Mouse (Mus musculus) embryonic facial prominence, embryonic 11.5 days (tissue): Measurements from ENCODE around the gene Fgfr4. TPM values are rescaled to one million over a fixed set of nuclear protein-coding genes. Genes with fewer than 3 reads are reported as not detected.

Experiments used
- ATAC-seq: fragments of 200-750 bp; cut with Nextera tagmentation; replicated peaks from 2 replicates; pipeline ENCODE4 v1.8.0; 2017; ENCODE audit warnings: low read depth; ENCODE audit not compliant: insufficient number of reproducible peaks, low FRiP score, low TSS enrichment
- DNase-seq: peaks from one replicate; pipeline ENCODE4 v3.0.0-alpha.2; 2015; ENCODE audit warnings: low spot score
- H3K27ac ChIP-seq: fragments of 300-500 bp; sonication (generic); replicated peaks from 2 replicates; pipeline ENCODE4 v1.5.1; 2014; ENCODE audit warnings: mild to moderate bottlenecking, low read depth, low read length, control low read depth
- H3K27me3 ChIP-seq: fragments of 300-500 bp; sonication (generic); 2 replicates; pipeline ENCODE4 v1.6.1; 2014; ENCODE audit warnings: mild to moderate bottlenecking, low read length, moderate library complexity, mixed read lengths; ENCODE audit not compliant: control insufficient read depth, insufficient read depth
- H3K36me3 ChIP-seq: fragments of 300-500 bp; sonication (generic); replicated peaks from 2 replicates; pipeline ENCODE4 v1.6.1; 2014; ENCODE audit warnings: low read depth, mild to moderate bottlenecking, low read length, moderate library complexity, mixed read lengths; ENCODE audit not compliant: control insufficient read depth, insufficient read depth
- H3K4me1 ChIP-seq: fragments of 300-500 bp; sonication (generic); 2 replicates; pipeline ENCODE4 v1.6.1; 2014; ENCODE audit warnings: low read length, mixed read lengths; ENCODE audit not compliant: control insufficient read depth, insufficient read depth
- H3K4me2 ChIP-seq: fragments of 300-500 bp; sonication (generic); 2 replicates; pipeline ENCODE4 v1.6.1; 2014; ENCODE audit warnings: low read depth, mild to moderate bottlenecking, control low read depth, low read length, moderate library complexity
- H3K4me3 ChIP-seq: fragments of 300-500 bp; sonication (generic); 2 replicates; pipeline ENCODE4 v1.5.1; 2014; ENCODE audit warnings: low read depth, low read length, control low read depth
- H3K9ac ChIP-seq: fragments of 300-500 bp; sonication (generic); replicated peaks from 2 replicates; pipeline ENCODE4 v1.6.1; 2014; ENCODE audit warnings: mild to moderate bottlenecking, control low read depth, low read length
- H3K9me3 ChIP-seq: fragments of 300-500 bp; sonication (generic); replicated peaks from 2 replicates; pipeline ENCODE4 v1.6.1; 2016; ENCODE audit warnings: mild to moderate bottlenecking, low read length, inconsistent platforms, mixed read lengths; ENCODE audit not compliant: control insufficient read depth
- WGBS: fragments of 180-500 bp; shearing (Covaris S2); extraction: QIAGEN DNeasy Blood & Tissue Kit; methylation state at CpG from one replicate; pipeline ENCODE4 v1.1.7; 2014; 5-methylcytosine and 5-hydroxymethylcytosine counted together
- polyA plus RNA-seq: library from polyadenylated mRNA; unstranded; fragments of >200 nt; fragmentation: Nextera tagmentation; extraction: Ambion mirVana; gene quantifications from 2 replicates; pipeline ENCODE4 v1.2.1, GENCODE M21; 2014

Fgfr4 gene
- polyA plus RNA-seq, 1 experiment from 2014 or later = 1.6 TPM

- no peaks in the 10 kb centered on the region for H3K9me3 ChIP-seq
- ATAC-seq (no peak), DNase-seq (no peak)
- peaks cover 5% of the 10 kb centered on the region for H3K36me3 ChIP-seq
- H3K27ac ChIP-seq = no peak overlapping the region
- H3K9ac ChIP-seq = no peak overlapping the region
- H3K4me2 ChIP-seq = no peak overlapping the region
- WGBS = 90% methylated on average over 6 of the region's 6 CpGs
- H3K4me3 ChIP-seq = no peak overlapping the region
- H3K4me1 ChIP-seq = no peaks in the 10 kb centered on the region
- no peaks in the 10 kb centered on the region for H3K27me3 ChIP-seq
Observed at GRCm38 (mm10) chr13:55124903-55125302, 27.5 kb upstream of the Fgfr4 start.

GRCm38 (mm10) chr13:55133448-55133847 lies 19.0 kb upstream of the Fgfr4 start, which contains the start of gene Gm17617:
Gene Gm17617, minus strand, starts transcription at chr13:55133548.
- no peaks in the 10 kb centered on the region for H3K9me3 ChIP-seq
- H3K4me3 ChIP-seq = no peak within 1 kb of the TSS
- WGBS = 91% methylated on average over 2 of the region's 2 CpGs
- no peak for DNase-seq
- no peak within 1 kb of the TSS for H3K27ac ChIP-seq
- H3K9ac ChIP-seq = no peak within 1 kb of the TSS
- no peak within 1 kb of the TSS for H3K4me2 ChIP-seq
- H3K27me3 ChIP-seq = no peaks in the 10 kb centered on the region
- H3K4me1 ChIP-seq = no peaks in the 10 kb centered on the region
- peaks cover 3% of the 10 kb centered on the region for H3K36me3 ChIP-seq
- no peak for ATAC-seq

DNA sequence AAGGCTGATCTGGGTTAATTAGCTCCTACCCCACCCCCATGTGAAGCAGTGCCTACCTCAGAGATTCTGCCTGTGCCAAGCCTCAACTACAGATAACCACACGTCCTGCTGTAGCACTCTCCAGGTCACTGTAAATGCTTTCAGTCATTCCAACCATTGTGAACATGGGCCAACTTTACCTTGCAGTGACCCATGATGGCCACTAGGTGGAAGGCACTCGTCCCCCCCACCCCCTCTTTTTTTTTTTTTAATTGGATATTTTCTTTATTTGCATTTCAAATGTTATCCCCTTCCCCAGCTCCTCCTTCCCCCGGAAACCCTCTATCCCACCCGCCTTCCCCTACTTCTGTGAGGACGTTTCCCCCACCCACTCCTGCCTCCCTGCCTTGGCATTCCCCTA lies 17.1 kb upstream of the Fgfr4 start:
- Histone ChIP-seq H3K4me1 (no peaks in the 10 kb centered on the region), H3K4me2 (no peak overlapping the region)

GRCm38 (mm10) chr13:55140271-55140670 lies 12.2 kb upstream of the Fgfr4 start:
- no peaks in the 10 kb centered on the region for H3K4me1 ChIP-seq
- H3K27me3 ChIP-seq = no peaks in the 10 kb centered on the region
- no peak overlapping the region for H3K4me2 ChIP-seq
- no peak overlapping the region for H3K4me3 ChIP-seq
- no peaks in the 10 kb centered on the region for H3K9me3 ChIP-seq
- H3K36me3 ChIP-seq = no peaks in the 10 kb centered on the region
- no peak for ATAC-seq
- H3K27ac ChIP-seq = no peak overlapping the region
- WGBS = 76% methylated on average over 2 of the region's 2 CpGs
- DNase-seq = no peak
- no peak overlapping the region for H3K9ac ChIP-seq

More for the DNA sequence above, 17.1 kb upstream of the Fgfr4 start:
- H3K27ac ChIP-seq = no peak overlapping the region
- H3K36me3 ChIP-seq = peaks cover 3% of the 10 kb centered on the region
- DNase-seq (peak; percentile 40), ATAC-seq (no peak)
- 9% methylated on average over 5 of the region's 5 CpGs for WGBS
- no peak overlapping the region for H3K9ac ChIP-seq
- H3K4me3 ChIP-seq = no peak overlapping the region
- no peaks in the 10 kb centered on the region for H3K9me3 ChIP-seq
- no peaks in the 10 kb centered on the region for H3K27me3 ChIP-seq

DNA sequence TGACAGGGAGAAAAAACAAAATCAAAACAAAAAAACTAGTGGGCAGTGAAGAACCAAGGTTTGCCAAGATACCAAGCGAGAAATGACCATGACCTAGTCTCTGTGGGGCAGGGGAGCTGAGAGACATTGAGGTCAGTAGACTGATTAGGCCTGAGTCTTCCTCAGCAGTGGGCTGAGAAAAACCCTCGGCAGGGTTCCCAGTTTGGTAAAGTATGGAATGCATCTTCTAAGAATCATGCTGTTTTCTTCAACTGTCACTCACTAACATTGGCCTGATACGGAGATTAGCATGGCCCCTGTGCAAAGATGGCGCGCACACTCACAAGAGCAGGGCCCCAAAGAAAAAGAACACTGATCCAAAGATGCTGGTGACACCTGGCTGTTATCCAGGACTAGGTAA lies 1.5 kb downstream of the Fgfr4 start:
- ATAC-seq = no peak
- Histone ChIP-seq H3K36me3 (no peaks in the 10 kb centered on the region), H3K9me3 (no peaks in the 10 kb centered on the region), H3K9ac (no peak overlapping the region), H3K27ac (no peak overlapping the region), H3K4me2 (no peak overlapping the region), H3K27me3 (peaks cover 10% of the 10 kb centered on the region; the same call in 1 of the 2 replicates), H3K4me3 (no peak overlapping the region), H3K4me1 (no peaks in the 10 kb centered on the region; the same call in 1 of the 2 replicates)
- 81% methylated on average over 5 of the region's 5 CpGs for WGBS
- no peak for DNase-seq

- Histone ChIP-seq H3K4me2 (no peak overlapping the region), H3K9ac (no peak overlapping the region), H3K27me3 (no peaks in the 10 kb centered on the region), H3K36me3 (no peaks in the 10 kb centered on the region), H3K27ac (no peak overlapping the region), H3K4me3 (no peak overlapping the region), H3K4me1 (no peaks in the 10 kb centered on the region), H3K9me3 (no peaks in the 10 kb centered on the region)
- ATAC-seq (no peak), DNase-seq (no peak)
- 43% methylated on average over 7 of the region's 7 CpGs for WGBS
Observed at GRCm38 (mm10) chr13:55162365-55162764, 9.9 kb downstream of the Fgfr4 start.

DNA sequence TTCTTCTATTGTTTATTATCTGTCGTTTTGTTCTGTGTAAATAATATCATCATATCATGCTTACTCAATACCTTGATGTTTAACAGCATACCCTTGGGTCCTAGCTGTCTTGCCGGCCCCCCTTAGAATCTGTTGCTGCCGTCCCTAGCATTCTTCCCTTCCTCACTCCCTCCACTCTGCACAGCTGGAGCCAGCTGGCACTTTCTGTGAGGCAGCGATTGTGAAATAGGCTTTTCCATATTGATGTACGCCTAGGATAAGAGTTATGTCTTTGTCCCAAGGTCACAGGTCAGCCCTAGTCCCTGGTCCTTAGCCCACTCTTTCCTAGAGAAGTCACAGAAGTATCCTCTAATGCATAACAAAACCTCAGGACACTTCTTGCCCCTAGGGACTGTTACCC lies 11.1 kb downstream of the Fgfr4 start:
- H3K27ac ChIP-seq = no peak overlapping the region
- DNase-seq = no peak
- no peaks in the 10 kb centered on the region for H3K36me3 ChIP-seq
- 69% methylated on average over 5 of the region's 5 CpGs for WGBS
- H3K9ac ChIP-seq = no peak overlapping the region
- H3K4me2 ChIP-seq = no peak overlapping the region
- ATAC-seq = no peak
- H3K9me3 ChIP-seq = no peaks in the 10 kb centered on the region
- no peaks in the 10 kb centered on the region for H3K4me1 ChIP-seq
- H3K4me3 ChIP-seq = no peak overlapping the region
- no peaks in the 10 kb centered on the region for H3K27me3 ChIP-seq

- 92% methylated on average over 16 of the region's 16 CpGs for WGBS
- Histone ChIP-seq H3K4me1 (no peaks in the 10 kb centered on the region), H3K36me3 (no peaks in the 10 kb centered on the region), H3K9me3 (no peaks in the 10 kb centered on the region), H3K4me2 (no peak overlapping the region), H3K9ac (no peak overlapping the region), H3K27ac (no peak overlapping the region), H3K27me3 (no peaks in the 10 kb centered on the region), H3K4me3 (no peak overlapping the region)
- no peak for ATAC-seq
- no peak for DNase-seq
Observed at GRCm38 (mm10) chr13:55165831-55166339, 13.4 kb downstream of the Fgfr4 start.
